Mouse (Mus musculus) midbrain, embryonic 15.5 days (tissue): ENCODE results near the gene Adi1. TPM values are rescaled to one million over a fixed set of nuclear protein-coding genes. Genes with fewer than 3 reads are reported as not detected.
A peak's percentile ranks its signal among the peaks of the same experiment; 100 is the strongest.

Experiments used
- ATAC-seq: fragments of 200-750 bp; cut with Nextera tagmentation; replicated peaks from 2 replicates; pipeline ENCODE4 v1.8.0; 2017; ENCODE audit warnings: moderate TSS enrichment
- H3K27ac ChIP-seq: fragments of 300-500 bp; sonication (generic); 2 replicates; pipeline ENCODE4 v1.5.1; 2015; ENCODE audit warnings: mild to moderate bottlenecking, inconsistent platforms
- H3K27me3 ChIP-seq: fragments of 300-500 bp; sonication (generic); replicated peaks from 2 replicates; pipeline ENCODE4 v1.6.1; 2015; ENCODE audit warnings: inconsistent platforms
- H3K36me3 ChIP-seq: fragments of 300-500 bp; sonication (generic); replicated peaks from 2 replicates; pipeline ENCODE4 v1.6.1; 2015; ENCODE audit warnings: inconsistent platforms
- H3K4me1 ChIP-seq: fragments of 300-500 bp; sonication (generic); 2 replicates; pipeline ENCODE4 v1.6.1; 2015; ENCODE audit warnings: inconsistent platforms
- H3K4me2 ChIP-seq: fragments of 300-500 bp; sonication (generic); 2 replicates; pipeline ENCODE4 v1.6.1; 2015; ENCODE audit warnings: inconsistent platforms, mild to moderate bottlenecking, moderate library complexity
- H3K4me3 ChIP-seq: fragments of 300-500 bp; sonication (generic); 2 replicates; pipeline ENCODE4 v1.5.1; 2015; ENCODE audit warnings: mild to moderate bottlenecking, inconsistent platforms
- H3K9ac ChIP-seq: fragments of 300-500 bp; sonication (generic); 2 replicates; pipeline ENCODE4 v1.6.1; 2015; ENCODE audit warnings: mild to moderate bottlenecking, inconsistent platforms
- H3K9me3 ChIP-seq: fragments of 300-500 bp; sonication (generic); 2 replicates; pipeline ENCODE4 v1.6.1; 2016; ENCODE audit warnings: inconsistent platforms
- WGBS: fragments of 180-500 bp; shearing (Covaris S2); methylation state at CpG from one replicate; pipeline ENCODE4 v1.1.7; 2015; ENCODE audit warnings: mixed read lengths; 5-methylcytosine and 5-hydroxymethylcytosine counted together
- polyA plus RNA-seq: library from polyadenylated mRNA; unstranded; fragments of >200 nt; fragmentation: Nextera tagmentation; extraction: Ambion mirVana; gene quantifications from 2 replicates; pipeline ENCODE4 v1.2.1, GENCODE M21; 2015

The Adi1 gene
- polyA plus RNA-seq, 1 experiment from 2014 or later = 23.8 TPM

GRCm38 (mm10) chr12:28667287-28667686, 7.7 kb upstream of the Adi1 start:
- H3K36me3 ChIP-seq = no peaks in the 10 kb centered on the region
- H3K4me3 ChIP-seq = no peak overlapping the region
- H3K4me1 ChIP-seq = no peaks in the 10 kb centered on the region
- 51% methylated on average over 8 of the region's 8 CpGs for WGBS
- H3K27me3 ChIP-seq = no peaks in the 10 kb centered on the region
- no peak overlapping the region for H3K4me2 ChIP-seq
- H3K27ac ChIP-seq = no peak overlapping the region
- no peak for ATAC-seq
- no peak overlapping the region for H3K9ac ChIP-seq
- H3K9me3 ChIP-seq = no peaks in the 10 kb centered on the region

GRCm38 (mm10) chr12:28674038-28674720, 852 bp upstream of the Adi1 start:
- Histone ChIP-seq H3K27me3 (no peaks in the 10 kb centered on the region), H3K27ac (peak overlapping the region; percentile 93), H3K36me3 (no peaks in the 10 kb centered on the region), H3K4me1 (peaks cover 13% of the 10 kb centered on the region), H3K9me3 (no peaks in the 10 kb centered on the region), H3K4me3 (no peak overlapping the region), H3K4me2 (peak overlapping the region; percentile 54), H3K9ac (no peak overlapping the region)
- 89% methylated on average over 10 of the region's 10 CpGs for WGBS
- no peak for ATAC-seq

GRCm38 (mm10) chr12:28675925-28676209, 836 bp downstream of the Adi1 start:
- peak overlapping the region; percentile 52 for H3K9ac ChIP-seq
- no peaks in the 10 kb centered on the region for H3K9me3 ChIP-seq
- peaks cover 13% of the 10 kb centered on the region for H3K4me1 ChIP-seq
- no peak for ATAC-seq
- no peaks in the 10 kb centered on the region for H3K27me3 ChIP-seq
- 69% methylated on average over 5 of the region's 5 CpGs for WGBS
- peak overlapping the region; percentile 54 for H3K4me2 ChIP-seq
- H3K36me3 ChIP-seq = no peaks in the 10 kb centered on the region
- H3K27ac ChIP-seq = peak overlapping the region; percentile 93
- peak overlapping the region; percentile 50 for H3K4me3 ChIP-seq

- WGBS = 91% methylated on average over 1 of the region's 1 CpGs
Observed at GRCm38 (mm10) chr12:28684674-28685073, 9.6 kb downstream of the Adi1 start.

GRCm38 (mm10) chr12:28685771-28686170, 10.7 kb downstream of the Adi1 start:
- ATAC-seq = no peak
- WGBS = 73% methylated on average over 3 of the region's 3 CpGs

More at GRCm38 (mm10) chr12:28684674-28685073, 9.6 kb downstream of the Adi1 start:
- Histone ChIP-seq H3K9ac (no peak overlapping the region), H3K4me2 (no peak overlapping the region), H3K4me1 (peaks cover 4% of the 10 kb centered on the region; the same call in 1 of the 2 replicates), H3K27me3 (no peaks in the 10 kb centered on the region), H3K4me3 (no peak overlapping the region), H3K9me3 (no peaks in the 10 kb centered on the region), H3K36me3 (0 out of 2 replicates have a peak, but pooled peaks cover 3% of the 10 kb centered on the region), H3K27ac (no peak overlapping the region)
- ATAC-seq = no peak

GRCm38 (mm10) chr12:28686199-28686879, 11.3 kb downstream of the Adi1 start:
- no peak for ATAC-seq
- WGBS = 62% methylated on average over 8 of the region's 8 CpGs

More at GRCm38 (mm10) chr12:28685771-28686170, 10.7 kb downstream of the Adi1 start:
- Histone ChIP-seq H3K9me3 (no peaks in the 10 kb centered on the region), H3K36me3 (peaks cover 6% of the 10 kb centered on the region; the same call in 1 of the 2 replicates), H3K9ac (no peak overlapping the region), H3K27ac (no peak overlapping the region), H3K4me2 (no peak overlapping the region), H3K4me3 (no peak overlapping the region), H3K27me3 (no peaks in the 10 kb centered on the region), H3K4me1 (peaks cover 4% of the 10 kb centered on the region; the same call in 1 of the 2 replicates)

GRCm38 (mm10) chr12:28688996-28689395, 14.0 kb downstream of the Adi1 start:
- no peak for ATAC-seq
- WGBS = 76% methylated on average over 6 of the region's 6 CpGs
- no peak overlapping the region for H3K9ac ChIP-seq

More at GRCm38 (mm10) chr12:28686199-28686879, 11.3 kb downstream of the Adi1 start:
- Histone ChIP-seq H3K4me1 (peaks cover 4% of the 10 kb centered on the region; the same call in 1 of the 2 replicates), H3K9me3 (no peaks in the 10 kb centered on the region), H3K36me3 (peaks cover 12% of the 10 kb centered on the region), H3K4me3 (no peak overlapping the region), H3K27ac (no peak overlapping the region), H3K27me3 (no peaks in the 10 kb centered on the region), H3K9ac (no peak overlapping the region), H3K4me2 (no peak overlapping the region)

GRCm38 (mm10) chr12:28690730-28691129, 15.7 kb downstream of the Adi1 start:
- no peak overlapping the region for H3K27ac ChIP-seq
- no peak overlapping the region for H3K4me3 ChIP-seq
- peaks cover 17% of the 10 kb centered on the region for H3K36me3 ChIP-seq
- WGBS = 95% methylated on average over 7 of the region's 7 CpGs
- H3K9ac ChIP-seq = no peak overlapping the region
- H3K27me3 ChIP-seq = no peaks in the 10 kb centered on the region
- ATAC-seq = no peak
- H3K4me1 ChIP-seq = peaks cover 4% of the 10 kb centered on the region; the same call in 1 of the 2 replicates
- H3K9me3 ChIP-seq = no peaks in the 10 kb centered on the region
- no peak overlapping the region for H3K4me2 ChIP-seq

More at GRCm38 (mm10) chr12:28688996-28689395, 14.0 kb downstream of the Adi1 start:
- Histone ChIP-seq H3K9me3 (no peaks in the 10 kb centered on the region), H3K4me3 (no peak overlapping the region), H3K36me3 (peaks cover 17% of the 10 kb centered on the region), H3K27me3 (no peaks in the 10 kb centered on the region), H3K27ac (no peak overlapping the region), H3K4me2 (no peak overlapping the region), H3K4me1 (peaks cover 4% of the 10 kb centered on the region; the same call in 1 of the 2 replicates)

GRCm38 (mm10) chr12:28693738-28694137, 18.7 kb downstream of the Adi1 start:
- Histone ChIP-seq H3K36me3 (peaks cover 17% of the 10 kb centered on the region), H3K4me2 (no peak overlapping the region), H3K27ac (no peak overlapping the region), H3K9me3 (no peaks in the 10 kb centered on the region), H3K4me3 (no peak overlapping the region), H3K9ac (no peak overlapping the region), H3K4me1 (0 out of 2 replicates have a peak, but pooled peaks cover 8% of the 10 kb centered on the region), H3K27me3 (no peaks in the 10 kb centered on the region)
- WGBS = 75% methylated on average over 3 of the region's 3 CpGs
- no peak for ATAC-seq

- Histone ChIP-seq H3K9me3 (no peaks in the 10 kb centered on the region), H3K4me3 (no peak overlapping the region), H3K4me2 (no peak overlapping the region), H3K4me1 (0 out of 2 replicates have a peak, but pooled peaks cover 13% of the 10 kb centered on the region), H3K27me3 (no peaks in the 10 kb centered on the region), H3K36me3 (peaks cover 17% of the 10 kb centered on the region), H3K9ac (no peak overlapping the region), H3K27ac (no peak overlapping the region)
- 89% methylated on average over 2 of the region's 2 CpGs for WGBS
- ATAC-seq = no peak
Observed at GRCm38 (mm10) chr12:28694231-28694630, 19.2 kb downstream of the Adi1 start.

GRCm38 (mm10) chr12:28694776-28695175, 19.7 kb downstream of the Adi1 start:
- Histone ChIP-seq H3K4me2 (no peak overlapping the region), H3K9me3 (no peaks in the 10 kb centered on the region), H3K4me3 (no peak overlapping the region), H3K9ac (no peak overlapping the region), H3K36me3 (peaks cover 14% of the 10 kb centered on the region), H3K4me1 (peaks cover 17% of the 10 kb centered on the region), H3K27ac (no peak overlapping the region), H3K27me3 (no peaks in the 10 kb centered on the region)
- WGBS = 92% methylated on average over 7 of the region's 7 CpGs
- ATAC-seq = no peak

GRCm38 (mm10) chr12:28697821-28698595, 23.0 kb downstream of the Adi1 start:
- 62% methylated on average over 14 of the region's 14 CpGs for WGBS
- Histone ChIP-seq H3K9ac (no peak overlapping the region), H3K27me3 (no peaks in the 10 kb centered on the region), H3K27ac (peak overlapping the region; percentile 39; the same call in 1 of the 2 replicates), H3K4me2 (no peak overlapping the region), H3K9me3 (no peaks in the 10 kb centered on the region), H3K4me3 (no peak overlapping the region), H3K4me1 (peaks cover 35% of the 10 kb centered on the region), H3K36me3 (no peaks in the 10 kb centered on the region)
- ATAC-seq = no peak
